Mouse (Mus musculus) layer of hippocampus, adult 9-10 months (tissue): ENCODE measurements at regions not wholly inside any gene's neighbourhood (a gene's known extent, or its start where the extent isn't known, plus 50 kb on each side); places are given as distances from the start of the nearest gene placed in this dataset.

ENCODE experiments used
- DNase-seq: peaks from one replicate; pipeline ENCODE4 v3.0.0; 2022; ENCODE audit warnings: low spot score

- no peak for DNase-seq
Measured at GRCm38 (mm10) chr13:90584766-90585165, 320.4 kb downstream of the Atp6ap1l start.

GRCm38 (mm10) chr13:90575371-90575770 lies 329.8 kb downstream of the Atp6ap1l start:
- DNase-seq = no peak

GRCm38 (mm10) chr13:90572580-90572979 lies 332.6 kb downstream of the Atp6ap1l start:
- no peak for DNase-seq

GRCm38 (mm10) chr13:90563183-90563840 lies 341.8 kb downstream of the Atp6ap1l start:
- no peak for DNase-seq

GRCm38 (mm10) chr13:90560095-90560494 lies 345.1 kb downstream of the Atp6ap1l start:
- DNase-seq = no peak

GRCm38 (mm10) chr13:90559481-90559880 lies 345.7 kb downstream of the Atp6ap1l start:
- no peak for DNase-seq

- DNase-seq = no peak
Measured at GRCm38 (mm10) chr13:90551166-90551565, 354.0 kb downstream of the Atp6ap1l start.

GRCm38 (mm10) chr13:90546288-90547035 lies 358.7 kb downstream of the Atp6ap1l start:
- no peak for DNase-seq

GRCm38 (mm10) chr13:90545816-90546215 lies 359.3 kb downstream of the Atp6ap1l start:
- no peak for DNase-seq

- no peak for DNase-seq
Measured at GRCm38 (mm10) chr13:90537525-90537924, 367.6 kb downstream of the Atp6ap1l start.

- no peak for DNase-seq
Measured at GRCm38 (mm10) chr13:90526998-90527397, 378.2 kb downstream of the Atp6ap1l start.

- DNase-seq = no peak
Measured at GRCm38 (mm10) chr13:90525801-90526200, 379.4 kb downstream of the Atp6ap1l start.

- no peak for DNase-seq
Measured at GRCm38 (mm10) chr13:90521758-90522245, 383.4 kb downstream of the Atp6ap1l start.

GRCm38 (mm10) chr13:90520992-90521757 lies 384.0 kb downstream of the Atp6ap1l start:
- no peak for DNase-seq

GRCm38 (mm10) chr13:90515773-90516503 lies 389.2 kb downstream of the Atp6ap1l start:
- DNase-seq = peak; percentile 41

- no peak for DNase-seq
Measured at GRCm38 (mm10) chr13:90513867-90514266, 391.3 kb downstream of the Atp6ap1l start.

GRCm38 (mm10) chr13:90512786-90513401 lies 392.3 kb downstream of the Atp6ap1l start:
- DNase-seq = no peak

GRCm38 (mm10) chr13:90510479-90510878 lies 394.7 kb downstream of the Atp6ap1l start:
- no peak for DNase-seq

- DNase-seq = no peak
Measured at GRCm38 (mm10) chr13:90503188-90503587, 402.0 kb downstream of the Atp6ap1l start.

- DNase-seq = no peak
Measured at GRCm38 (mm10) chr13:90502141-90502540, 403.0 kb downstream of the Atp6ap1l start.

- DNase-seq = no peak
Measured at GRCm38 (mm10) chr13:90498978-90499377, 406.2 kb downstream of the Atp6ap1l start.
